Mouse (Mus musculus): Measurements from ENCODE around the gene Olfr891. TPM values are rescaled to one million over a fixed set of nuclear protein-coding genes. Genes with fewer than 3 reads are reported as not detected.
"Not testable (repeated sequence)": the region's sequence is repeated elsewhere in the genome, so short reads cannot be mapped to it uniquely, and the experiment has no call there.

Olfr891 gene
- total RNA-seq (2021): not detected
- long read RNA-seq, experiment 1: 0 reads
- long read RNA-seq, experiment 2: 0 reads

DNA sequence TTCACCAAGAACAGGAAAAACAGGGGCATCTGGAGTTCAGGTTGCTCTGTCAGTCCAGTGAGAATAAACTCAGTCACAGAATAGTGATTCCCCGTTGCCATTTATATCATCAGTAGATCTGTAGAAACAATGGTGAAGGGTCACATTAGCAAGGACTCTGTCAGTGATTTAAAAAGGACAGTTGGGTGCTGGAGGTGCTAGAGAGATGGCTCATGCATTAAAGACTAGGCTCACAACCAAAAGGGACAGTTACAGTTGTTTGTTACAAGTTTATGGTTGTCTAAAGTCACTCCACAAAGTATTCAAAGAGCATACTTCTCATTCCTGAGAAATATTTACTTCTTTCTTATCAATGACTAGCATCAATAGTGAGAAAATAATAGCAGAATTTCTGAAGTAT is at the start of gene Olfr891:
Olfr891 (minus strand) TSS at position 101 of the 400 bp plus-strand sequence.
- no peak for DNase-seq

DNA sequence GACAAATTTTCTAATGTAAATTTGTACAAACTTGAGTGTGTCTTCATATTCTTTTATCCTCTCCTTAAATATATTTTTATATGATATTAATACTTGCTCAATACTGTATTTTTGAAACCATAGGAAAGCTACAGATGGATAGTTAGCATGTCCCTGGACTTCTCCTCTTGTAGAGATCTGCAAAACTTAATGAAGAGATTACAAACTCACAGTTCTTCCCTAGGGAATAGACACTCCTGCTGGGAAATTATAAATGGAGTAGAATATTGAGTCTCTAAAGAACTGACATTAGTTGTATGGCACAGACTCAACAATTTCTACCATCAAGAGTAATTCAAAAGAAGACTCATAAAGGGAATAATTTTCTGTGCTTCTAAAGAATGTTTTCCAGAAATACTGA is 37.1 kb upstream of the Olfr891 start, which contains the start of gene Olfr894:
Olfr894 (plus strand) TSS at position 301 of the 400 bp plus-strand sequence.
- no peak for DNase-seq

DNA sequence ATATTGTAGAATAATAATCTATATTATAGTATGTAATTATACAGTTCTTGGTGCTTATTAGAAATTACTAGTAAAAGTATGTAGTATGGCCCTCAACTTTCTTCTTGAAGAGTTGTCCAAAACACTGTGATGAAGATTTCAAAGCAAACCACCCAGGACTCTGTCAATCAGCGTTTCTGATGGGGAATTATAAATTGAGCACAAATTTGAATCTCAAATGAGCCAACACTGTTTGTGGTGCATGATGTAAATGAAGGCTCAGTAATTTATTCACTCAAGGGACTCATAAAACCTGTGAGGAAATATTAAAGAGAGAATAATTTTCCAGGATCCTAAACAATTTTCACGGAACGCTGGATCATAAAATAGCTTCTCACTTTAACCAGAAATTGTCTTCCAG is 27.4 kb upstream of the Olfr891 start, which contains the start of gene Olfr893:
Olfr893 (plus strand) TSS at position 301 of the 400 bp plus-strand sequence.
- no peak for DNase-seq

DNA sequence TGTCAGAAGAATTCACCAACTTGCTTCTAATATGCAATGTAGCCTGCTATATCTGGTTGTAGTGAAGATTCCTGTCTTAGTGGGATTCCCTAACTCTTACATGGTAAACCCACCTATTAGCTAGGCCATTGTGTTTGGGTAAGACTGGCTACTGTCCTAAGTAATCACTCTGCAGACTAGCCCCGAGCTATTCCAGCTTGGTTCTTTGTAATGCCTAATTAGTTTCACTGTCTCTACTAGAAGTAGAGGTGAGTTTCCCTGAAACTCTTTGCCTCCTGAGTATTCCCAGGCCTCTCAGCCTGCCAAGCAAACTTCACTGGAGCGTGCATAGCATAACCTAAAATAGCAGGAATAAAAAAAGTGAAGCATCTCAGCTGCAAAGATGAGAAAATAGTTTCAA is 12.3 kb downstream of the Olfr891 start:
- not testable (repeated sequence) for DNase-seq

DNA sequence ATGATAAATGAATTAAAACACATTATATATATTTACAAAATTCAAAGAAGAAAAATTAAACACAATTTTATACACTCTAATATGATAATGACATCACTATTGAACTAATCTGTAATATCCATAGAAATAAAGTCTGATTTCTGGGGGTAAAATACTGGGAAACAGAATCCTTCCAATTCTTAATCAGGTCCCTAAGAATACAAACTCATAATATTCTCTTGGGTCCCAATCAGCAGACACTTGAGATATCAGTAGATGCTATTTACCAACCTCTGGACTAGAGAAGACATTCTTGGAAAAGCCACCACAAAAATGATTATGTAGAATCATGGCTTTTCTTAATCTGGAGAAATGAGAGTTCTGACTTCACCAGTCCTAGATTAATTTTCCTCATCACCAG is 38.4 kb downstream of the Olfr891 start, which contains the start of gene Olfr890:
Olfr890 (plus strand) TSS at position 301 of the 400 bp plus-strand sequence.
- no peak for DNase-seq

Other genes starting within 250 kb of the Olfr891 start
- gene Olfr881, start 189.0 kb downstream of the Olfr891 start, total RNA-seq (2021): not detected
- gene Olfr883, start 155.0 kb downstream of the Olfr891 start, total RNA-seq (2021): not detected
- not detected for gene Olfr884, start 134.3 kb downstream of the Olfr891 start, total RNA-seq (2021)
- not detected for gene Olfr885, start 119.5 kb downstream of the Olfr891 start, total RNA-seq (2021)
- gene Olfr887, start 96.7 kb downstream of the Olfr891 start, total RNA-seq (2021): not detected
- gene Olfr888, start 72.7 kb downstream of the Olfr891 start, total RNA-seq (2021): not detected
- not detected for gene Olfr889, start 65.6 kb downstream of the Olfr891 start, total RNA-seq (2021)
- not detected for gene Olfr890, start 38.3 kb downstream of the Olfr891 start, total RNA-seq (2021)
- gene Olfr893, start 27.5 kb upstream of the Olfr891 start, total RNA-seq (2021): not detected
- gene Olfr894, start 37.2 kb upstream of the Olfr891 start, total RNA-seq (2021): not detected
- gene Olfr143, start 72.0 kb upstream of the Olfr891 start, total RNA-seq (2021): not detected
- gene Olfr895, start 87.0 kb upstream of the Olfr891 start, total RNA-seq (2021): not detected
- gene Olfr896-ps1, start 110.3 kb upstream of the Olfr891 start, total RNA-seq (2021): not detected
- gene Olfr25, start 148.2 kb upstream of the Olfr891 start, total RNA-seq (2021): not detected
- not detected for gene Olfr898, start 167.6 kb upstream of the Olfr891 start, total RNA-seq (2021)
- gene Olfr250, start 186.1 kb upstream of the Olfr891 start, total RNA-seq (2021): not detected
- not detected for gene Olfr251, start 196.3 kb upstream of the Olfr891 start, total RNA-seq (2021)
- not detected for gene Olfr147, start 220.9 kb upstream of the Olfr891 start, total RNA-seq (2021)
- gene Olfr901, start 248.6 kb upstream of the Olfr891 start, total RNA-seq (2021): not detected

All from gastrocnemius, postnatal 10 days (tissue).